Mouse (Mus musculus) MEL (cell line): ENCODE data around the gene Plekha8.

Experiments used
- BHLHE40 ChIP-seq: IDR thresholded peaks from 2 replicates; pipeline ENCODE4 v1.6.1; 2012; ENCODE audit warnings: low read depth, mild to moderate bottlenecking, inconsistent platforms, low read length, improper control_type of control experiment, borderline replicate concordance
- CTCF ChIP-seq, 3 experiments: IDR thresholded peaks in 2 of 3; conservative IDR thresholded peaks in 1 of 3; 2 replicates each; pipeline ENCODE4 v1.5.1; 2011 to 2012; ENCODE audit warnings: low read length in 3 of 3, low read depth in 2 of 3, mild to moderate bottlenecking in 2 of 3, improper control_type of control experiment in 1 of 3, inconsistent platforms in 1 of 3, mixed read lengths in 1 of 3, moderate library complexity in 1 of 3; ENCODE audit not compliant: control insufficient read depth in 1 of 3, insufficient read depth in 1 of 3, poor library complexity in 1 of 3, severe bottlenecking in 1 of 3
- GATA1 ChIP-seq: IDR thresholded peaks from 2 replicates; pipeline ENCODE4 v1.6.1; 2011; ENCODE audit warnings: low read depth, low read length, improper control_type of control experiment
- HCFC1 ChIP-seq: IDR thresholded peaks from 2 replicates; pipeline ENCODE4 v1.6.1; 2012; ENCODE audit warnings: low read depth, mild to moderate bottlenecking, inconsistent platforms, low read length, improper control_type of control experiment, moderate library complexity
- MAFK ChIP-seq: IDR thresholded peaks from 2 replicates; pipeline ENCODE4 v1.6.1; 2011; ENCODE audit warnings: low read depth, mild to moderate bottlenecking, low read length, improper control_type of control experiment, borderline replicate concordance
- MAX ChIP-seq: IDR thresholded peaks from 2 replicates; pipeline ENCODE4 v1.6.1; 2011; ENCODE audit warnings: low read length, improper control_type of control experiment
- POLR2A ChIP-seq, 2 experiments: IDR thresholded peaks; 2 replicates each; pipeline ENCODE4 v1.6.1; 2011 to 2012; ENCODE audit warnings: low read length in 2 of 2, mild to moderate bottlenecking in 2 of 2, control low read depth in 1 of 2, improper control_type of control experiment in 1 of 2, low read depth in 1 of 2, moderate library complexity in 1 of 2; ENCODE audit not compliant: control insufficient read depth in 1 of 2, insufficient read depth in 1 of 2, poor library complexity in 1 of 2
- RAD21 ChIP-seq: IDR thresholded peaks from 2 replicates; pipeline ENCODE4 v1.6.1; 2011; ENCODE audit warnings: mild to moderate bottlenecking, low read depth, low read length, improper control_type of control experiment
- SMC3 ChIP-seq: IDR thresholded peaks from 2 replicates; pipeline ENCODE4 v1.6.1; 2011; ENCODE audit warnings: low read depth, low read length, improper control_type of control experiment
- TAL1 ChIP-seq: IDR thresholded peaks from 2 replicates; pipeline ENCODE4 v1.6.1; 2012; ENCODE audit warnings: mild to moderate bottlenecking, inconsistent platforms, low read length, moderate library complexity, mixed read lengths
- TCF12 ChIP-seq: IDR thresholded peaks from 2 replicates; pipeline ENCODE4 v1.6.1; 2014; ENCODE audit warnings: low read depth, mild to moderate bottlenecking, inconsistent platforms, low read length, improper control_type of control experiment, moderate library complexity
- UBTF ChIP-seq: IDR thresholded peaks from 2 replicates; pipeline ENCODE4 v1.6.1; 2012; ENCODE audit warnings: low read depth, mild to moderate bottlenecking, inconsistent platforms, low read length, improper control_type of control experiment, moderate library complexity, borderline replicate concordance; ENCODE audit not compliant: insufficient read depth
- ZNF384 ChIP-seq: IDR thresholded peaks from 2 replicates; pipeline ENCODE4 v1.6.1; 2012; ENCODE audit warnings: low read depth, mild to moderate bottlenecking, inconsistent platforms, low read length, improper control_type of control experiment

DNA sequence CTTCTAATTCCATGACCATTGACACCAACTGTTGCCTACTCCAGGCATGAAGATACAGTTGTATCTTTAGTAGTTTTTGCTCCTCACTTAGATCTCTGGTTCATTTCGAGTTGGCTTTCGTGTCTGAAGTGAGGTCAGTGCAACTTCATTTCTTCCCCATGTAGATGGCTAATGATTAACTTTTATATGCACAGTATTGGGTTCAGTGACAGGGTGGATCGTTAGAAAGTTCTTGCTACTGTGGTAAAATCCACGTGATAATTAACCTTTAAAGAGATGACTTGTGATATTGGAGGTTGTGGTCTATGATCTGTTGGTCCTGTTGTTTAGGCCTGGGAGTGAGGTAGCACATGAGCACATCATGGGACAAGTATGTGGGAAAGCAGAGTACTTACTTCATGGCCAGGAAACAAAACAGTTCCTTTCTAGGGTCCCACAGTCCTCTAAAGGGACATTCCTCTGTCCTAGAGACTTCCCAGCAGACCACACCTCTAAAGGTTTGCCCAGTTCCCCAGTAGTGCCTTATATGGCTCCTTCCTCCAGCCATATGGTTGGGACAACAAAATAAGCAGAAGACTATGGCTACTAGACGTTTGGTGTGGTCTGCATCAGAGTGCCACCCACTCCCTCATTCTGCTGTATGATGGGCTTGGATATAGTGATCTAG, 5.9 kb downstream of the Plekha8 start:
- TF ChIP-seq MAFK (no peak), CTCF (IDR thresholded peaks at IDR 0.05 in 2 of 3, conservative IDR thresholded peaks at IDR 0.05 in 1 of 3; ENCODE audit: control insufficient read depth in 1 of 3, insufficient read depth in 1 of 3, low read depth in 2 of 3, low read length in 3 of 3, poor library complexity in 1 of 3, severe bottlenecking in 1 of 3) (no peak), TAL1 (no peak), UBTF (no peak), RAD21 (no peak), SMC3 (no peak), TCF12 (no peak), POLR2A (IDR thresholded peaks at IDR 0.05; ENCODE audit: control insufficient read depth in 1 of 2, insufficient read depth in 1 of 2, low read depth in 1 of 2, low read length in 2 of 2, poor library complexity in 1 of 2) (no peak), HCFC1 (no peak), MAX (no peak), BHLHE40 (no peak), GATA1 (no peak), ZNF384 (no peak)
